Mouse (Mus musculus): ENCODE measurements at regions not wholly inside any gene's neighbourhood (a gene's known extent, or its start where the extent isn't known, plus 50 kb on each side); places are given as distances from the start of the nearest gene placed in this dataset.

DNA sequence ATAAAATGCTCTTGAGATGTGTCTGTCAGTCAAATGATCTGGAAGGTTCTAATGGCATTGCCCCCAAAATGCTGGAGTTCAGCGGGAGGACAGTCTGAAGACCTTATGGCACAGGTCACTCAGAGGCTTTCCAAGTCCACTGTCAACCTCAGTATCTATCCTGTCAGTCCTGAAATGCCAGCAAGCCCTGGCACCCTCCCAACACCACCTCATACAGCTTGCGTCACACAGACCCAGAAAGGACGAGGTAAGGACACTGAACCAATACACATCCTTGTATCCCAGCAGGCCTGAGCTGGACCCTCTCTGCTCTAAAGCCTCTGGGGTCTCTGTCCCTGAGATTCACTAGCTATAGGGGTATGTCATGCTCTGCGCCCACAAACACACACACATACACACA lies 176.6 kb downstream of the Setd4 start:
- TF ChIP-seq MYOG (IDR thresholded peaks at IDR 0.05; ENCODE audit: control insufficient read depth in 1 of 3, insufficient read depth in 1 of 3, insufficient read length in 2 of 3, low read depth in 2 of 3): no peak
- TF ChIP-seq TCF12 (IDR thresholded peaks at IDR 0.05; ENCODE audit: insufficient read depth, poor library complexity, severe bottlenecking): no peak
- TF ChIP-seq POLR2AphosphoS2 (IDR thresholded peaks at IDR 0.05; ENCODE audit: insufficient read length, low read depth): no peak
- no peak for TF ChIP-seq MAX (IDR thresholded peaks at IDR 0.05; ENCODE audit: low read depth)
- no peak for TF ChIP-seq USF1 (IDR thresholded peaks at IDR 0.05; ENCODE audit: low read depth)
- no peak for TF ChIP-seq POLR2A (IDR thresholded peaks at IDR 0.05; ENCODE audit: insufficient read length, low read depth)
- TF ChIP-seq E2F4 (IDR thresholded peaks at IDR 0.05; ENCODE audit: insufficient read depth): no peak
- TF ChIP-seq MYOD1 (IDR thresholded peaks at IDR 0.05; ENCODE audit: control insufficient read depth in 1 of 3, insufficient read length in 2 of 3, low read depth in 2 of 3): no peak
- no peak for TF ChIP-seq SRF (IDR thresholded peaks at IDR 0.05; ENCODE audit: control insufficient read depth, insufficient read length, low read depth)
- TF ChIP-seq TCF3 (IDR thresholded peaks at IDR 0.05; ENCODE audit: insufficient read length, low read depth): no peak
- TF ChIP-seq REST (IDR thresholded peaks at IDR 0.05; ENCODE audit: insufficient read depth, insufficient read length): no peak
